Comparison of ENCODE assay signal across 9 mouse cellular contexts in the genomic region with DNA sequence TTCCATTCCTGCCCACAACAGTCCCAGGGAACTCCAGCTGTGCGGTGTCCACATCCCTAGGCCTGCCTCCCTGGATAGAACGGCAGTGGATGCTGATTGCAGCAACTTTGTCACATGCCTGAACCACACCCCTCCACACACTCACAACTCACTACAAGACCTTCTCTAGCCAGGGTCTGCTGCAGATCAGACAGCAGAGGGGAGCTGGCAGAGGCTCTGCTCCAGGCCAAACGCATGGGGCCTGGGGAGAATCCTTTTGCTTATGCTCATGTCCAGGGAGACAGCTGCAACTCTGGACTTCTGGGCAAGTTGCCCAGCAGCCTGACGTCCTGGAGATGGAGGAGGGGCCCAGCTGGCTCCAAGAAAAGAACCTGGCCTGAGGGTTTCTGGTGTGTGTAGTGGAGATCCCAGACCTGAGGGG.
DNase-seq lines count a peak whose midpoint lies in the region; ATAC-seq and TF ChIP-seq lines count a peak whose summit lies in the region.
"Had no signal": no experiment of that assay in that cellular context is flagged by ENCODE, and none has a peak within 500 bp of the region (broad histone marks: within the 10 kb centered on the region; RNA-seq: fewer than 3 reads in every experiment).

No protein-coding gene starts in this region.

- 0 out of 2 replicates have a peak, but pooled peaks have one; percentile 2 for TF ChIP-seq CTCF in kidney, postnatal 0 days (IDR thresholded peaks at IDR 0.05; ENCODE audit: low read depth)

- peak; percentile 65 for DNase-seq in liver
- DNase-seq in fibroblast of lung, adult 2 months (ENCODE audit: low read depth) = peak; percentile 51
- DNase-seq in kidney, postnatal 0 days (ENCODE audit: low spot score) = peak; percentile 87
- DNase-seq in lung, postnatal 25 days (ENCODE audit: low spot score) = peak; percentile 73
- peak; percentile 91 for DNase-seq in skeletal muscle tissue, adult 2 months (ENCODE audit: low read depth, low spot score)

- ATAC-seq in liver, embryonic 12.5 days = no peak
- peak; percentile 91 for ATAC-seq in heart, embryonic 15.5 days (replicated peaks; ENCODE audit: insufficient number of reproducible peaks, insufficient read depth, low FRiP score, low read depth)
- peak; percentile 75 for ATAC-seq in kidney, postnatal 0 days (replicated peaks; ENCODE audit: low FRiP score, low read depth)
- no peak for ATAC-seq in CD4-positive, CD25-positive, alpha-beta regulatory T cell, adult 4 months

- H3K9me3 ChIP-seq in liver, embryonic 12.5 days (replicated peaks) = no peaks in the 10 kb centered on the region
- no peaks in the 10 kb centered on the region for H3K9me3 ChIP-seq in heart, embryonic 15.5 days (replicated peaks)
- H3K9me3 ChIP-seq in kidney, postnatal 0 days (replicated peaks; ENCODE audit: low read length) = no peaks in the 10 kb centered on the region
- H3K9me3 ChIP-seq: G1E had no signal

- no peaks in the 10 kb centered on the region for H3K36me3 ChIP-seq in liver, embryonic 12.5 days
- no peaks in the 10 kb centered on the region for H3K36me3 ChIP-seq in heart, embryonic 15.5 days
- H3K36me3 ChIP-seq in kidney, postnatal 0 days (ENCODE audit: insufficient read depth, low read length) = no peaks in the 10 kb centered on the region
- H3K36me3 ChIP-seq: G1E had no signal

- no peaks in the 10 kb centered on the region for H3K4me1 ChIP-seq in liver, embryonic 12.5 days
- peaks cover 46% of the 10 kb centered on the region for H3K4me1 ChIP-seq in heart, embryonic 15.5 days (replicated peaks)
- H3K4me1 ChIP-seq in kidney, postnatal 0 days (replicated peaks; ENCODE audit: insufficient read depth, low read length) = peaks cover 6% of the 10 kb centered on the region; the same call in 1 of the 2 replicates

- no peaks in the 10 kb centered on the region for H3K27me3 ChIP-seq in liver, embryonic 12.5 days (replicated peaks)
- no peaks in the 10 kb centered on the region for H3K27me3 ChIP-seq in heart, embryonic 15.5 days
- no peaks in the 10 kb centered on the region for H3K27me3 ChIP-seq in kidney, postnatal 0 days (ENCODE audit: insufficient read depth, low read length)

- H3K4me2 ChIP-seq in liver, embryonic 12.5 days = no peak overlapping the region
- H3K4me2 ChIP-seq in heart, embryonic 15.5 days = no peak overlapping the region
- H3K4me2 ChIP-seq in kidney, postnatal 0 days (ENCODE audit: low read length) = no peak overlapping the region

- no peak overlapping the region for H3K9ac ChIP-seq in liver, embryonic 12.5 days
- H3K9ac ChIP-seq in heart, embryonic 15.5 days = no peak overlapping the region
- H3K9ac ChIP-seq in kidney, postnatal 0 days (ENCODE audit: low read depth, low read length) = no peak overlapping the region

- no peak overlapping the region for H3K4me3 ChIP-seq in liver, embryonic 12.5 days
- no peak overlapping the region for H3K4me3 ChIP-seq in heart, embryonic 15.5 days
- H3K4me3 ChIP-seq in kidney, postnatal 0 days (replicated peaks; ENCODE audit: low read depth, low read length) = no peak overlapping the region

- H3K27ac ChIP-seq in liver, embryonic 12.5 days = no peak overlapping the region
- peak overlapping the region; percentile 82 for H3K27ac ChIP-seq in heart, embryonic 15.5 days
- H3K27ac ChIP-seq in kidney, postnatal 0 days = peak overlapping the region; percentile 38

- WGBS in liver, embryonic 12.5 days (ENCODE audit: insufficient replicate concordance) = 55% methylated on average over 4 of the region's 4 CpGs
- WGBS in heart, embryonic 15.5 days = 8% methylated on average over 4 of the region's 4 CpGs
- 23% methylated on average over 4 of the region's 4 CpGs for WGBS in kidney, postnatal 0 days

Comparison
In these comparisons a context has a peak if more than half of its experiments do, and no peak if none do; other contexts are left out.
1. ATAC-seq: peak in heart, embryonic 15.5 days (single experiment) and kidney, postnatal 0 days (single experiment); none in liver, embryonic 12.5 days (single experiment) and CD4-positive, CD25-positive, alpha-beta regulatory T cell, adult 4 months (single experiment).
2. Peak in every context shown above with its lines, with median percentiles within 50 percentile points of each other: DNase-seq.